Mouse (Mus musculus): ENCODE measurements around the gene Slc23a2. TPM values are rescaled to one million over a fixed set of nuclear protein-coding genes. Genes with fewer than 3 reads are reported as not detected.
A peak's percentile ranks its signal among the peaks of the same experiment; 100 is the strongest.

Slc23a2 gene
- polyA plus RNA-seq, 1 experiment from 2014 or later = 7.7 TPM

DNA sequence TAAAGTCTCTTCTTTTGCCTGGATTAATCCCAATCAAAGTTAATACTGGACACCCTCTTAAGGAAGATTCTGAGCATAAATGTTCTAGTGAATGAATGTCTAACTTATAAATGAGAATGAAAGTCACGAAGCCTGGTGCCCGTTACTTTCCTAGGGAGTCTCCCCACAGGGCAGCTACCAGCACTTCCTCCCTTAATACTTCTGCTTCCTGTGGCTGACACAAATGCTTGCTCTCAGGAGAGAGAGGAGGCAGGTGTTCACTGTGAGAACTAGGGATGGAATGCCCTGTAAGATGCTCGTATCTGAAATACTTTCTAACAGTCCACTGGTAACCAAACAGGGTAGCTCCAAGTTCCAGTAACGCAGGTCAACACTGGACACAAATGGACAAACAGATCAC lies 91.1 kb downstream of the Slc23a2 start:
- Histone ChIP-seq H3K27me3 (ENCODE audit: control insufficient read depth, insufficient read depth, low read length) (no peaks in the 10 kb centered on the region), H3K4me2 (ENCODE audit: low read depth, low read length) (no peak overlapping the region), H3K4me1 (ENCODE audit: control insufficient read depth, insufficient read depth, low read length) (no peaks in the 10 kb centered on the region), H3K36me3 (replicated peaks; ENCODE audit: control insufficient read depth, insufficient read depth, low read depth, low read length) (no peaks in the 10 kb centered on the region), H3K9me3 (replicated peaks; ENCODE audit: control insufficient read depth, low read length) (no peaks in the 10 kb centered on the region), H3K9ac (replicated peaks; ENCODE audit: low read length) (no peak overlapping the region), H3K4me3 (ENCODE audit: low read depth, low read length) (no peak overlapping the region), H3K27ac (replicated peaks; ENCODE audit: low read depth, low read length) (no peak overlapping the region)
- 87% methylated on average over 4 of the region's 4 CpGs for WGBS
- ATAC-seq (replicated peaks; ENCODE audit: insufficient number of reproducible peaks, low FRiP score, low TSS enrichment, low read depth) (no peak), DNase-seq (ENCODE audit: low spot score) (no peak)

DNA sequence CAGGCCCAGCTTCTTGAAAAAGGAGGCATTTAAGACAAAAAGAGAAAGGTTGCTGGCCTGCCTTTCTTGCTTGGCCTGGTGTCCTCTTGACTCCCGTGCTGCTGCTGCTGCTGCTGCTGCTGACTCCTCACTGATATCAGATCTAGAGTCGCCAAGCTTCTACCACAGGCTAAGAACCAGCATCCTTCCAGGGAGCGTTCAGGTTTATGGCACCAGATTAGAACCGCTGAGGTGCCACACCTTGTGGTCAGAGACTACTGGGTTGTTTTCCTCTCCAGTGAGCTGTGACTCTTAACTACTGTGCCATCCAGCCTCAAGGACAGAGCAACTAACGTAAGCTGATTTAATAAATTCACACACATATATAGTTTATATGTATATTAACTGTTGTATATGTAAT lies 93.1 kb downstream of the Slc23a2 start:
- Histone ChIP-seq H3K9me3 (replicated peaks; ENCODE audit: control insufficient read depth, low read length) (no peaks in the 10 kb centered on the region), H3K36me3 (replicated peaks; ENCODE audit: control insufficient read depth, insufficient read depth, low read depth, low read length) (no peaks in the 10 kb centered on the region), H3K27ac (replicated peaks; ENCODE audit: low read depth, low read length) (no peak overlapping the region), H3K4me3 (ENCODE audit: low read depth, low read length) (no peak overlapping the region), H3K27me3 (ENCODE audit: control insufficient read depth, insufficient read depth, low read length) (no peaks in the 10 kb centered on the region), H3K4me2 (ENCODE audit: low read depth, low read length) (no peak overlapping the region), H3K4me1 (ENCODE audit: control insufficient read depth, insufficient read depth, low read length) (no peaks in the 10 kb centered on the region), H3K9ac (replicated peaks; ENCODE audit: low read length) (no peak overlapping the region)
- no peak for DNase-seq (ENCODE audit: low spot score)
- WGBS = 89% methylated on average over 5 of the region's 5 CpGs
- no peak for ATAC-seq (replicated peaks; ENCODE audit: insufficient number of reproducible peaks, low FRiP score, low TSS enrichment, low read depth)

DNA sequence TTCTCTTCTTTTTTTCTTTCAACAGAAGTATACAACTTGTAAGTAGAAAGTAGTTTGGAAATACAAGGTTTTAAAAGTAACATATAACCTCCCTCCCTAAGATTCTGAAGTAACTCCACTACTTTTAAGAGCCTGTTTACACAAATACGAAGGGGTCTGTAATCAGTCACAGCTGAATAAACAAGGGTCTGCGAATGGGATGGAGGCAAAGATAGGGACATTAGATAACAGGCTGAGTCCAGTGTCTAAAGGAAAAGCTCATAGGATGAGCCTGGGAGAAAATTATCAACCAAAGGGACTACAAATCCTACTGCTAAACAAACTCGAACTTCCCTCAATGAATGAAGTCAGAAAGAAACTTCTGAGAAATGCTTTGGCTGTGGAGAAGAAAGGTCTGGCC lies 95.0 kb downstream of the Slc23a2 start:
- H3K4me2 ChIP-seq (ENCODE audit: low read depth, low read length) = no peak overlapping the region
- H3K4me3 ChIP-seq (ENCODE audit: low read depth, low read length) = no peak overlapping the region
- WGBS = 23% methylated on average over 3 of the region's 3 CpGs
- H3K9ac ChIP-seq (replicated peaks; ENCODE audit: low read length) = no peak overlapping the region
- H3K36me3 ChIP-seq (replicated peaks; ENCODE audit: control insufficient read depth, insufficient read depth, low read depth, low read length) = no peaks in the 10 kb centered on the region
- H3K9me3 ChIP-seq (replicated peaks; ENCODE audit: control insufficient read depth, low read length) = no peaks in the 10 kb centered on the region
- H3K27ac ChIP-seq (replicated peaks; ENCODE audit: low read depth, low read length) = no peak overlapping the region
- DNase-seq (ENCODE audit: low spot score) = peak; percentile 52
- H3K27me3 ChIP-seq (ENCODE audit: control insufficient read depth, insufficient read depth, low read length) = no peaks in the 10 kb centered on the region
- ATAC-seq (replicated peaks; ENCODE audit: insufficient number of reproducible peaks, low FRiP score, low TSS enrichment, low read depth) = no peak
- no peaks in the 10 kb centered on the region for H3K4me1 ChIP-seq (ENCODE audit: control insufficient read depth, insufficient read depth, low read length)

DNA sequence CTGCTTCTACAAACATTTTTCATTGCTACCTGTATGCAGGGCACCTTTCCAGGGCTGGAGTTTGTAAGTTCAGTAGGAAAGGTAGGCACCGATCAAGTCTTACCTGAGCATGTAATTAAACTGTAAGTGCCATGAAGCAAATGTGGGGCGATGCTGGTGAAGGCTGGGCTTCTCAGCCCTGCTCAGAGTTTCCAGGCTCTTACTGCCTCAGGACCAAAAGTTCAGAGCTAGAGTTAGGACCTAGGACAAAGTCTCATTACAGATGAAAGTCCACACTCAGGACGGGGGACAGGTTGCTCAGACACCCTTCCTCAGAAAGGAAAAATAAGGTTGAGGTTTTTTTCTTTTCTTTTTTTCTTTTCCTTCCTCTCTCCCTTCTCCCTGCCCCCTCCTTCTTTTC lies 95.4 kb downstream of the Slc23a2 start:
- DNase-seq (ENCODE audit: low spot score) = no peak
- ATAC-seq (replicated peaks; ENCODE audit: insufficient number of reproducible peaks, low FRiP score, low TSS enrichment, low read depth) = no peak
- no peak overlapping the region for H3K9ac ChIP-seq (replicated peaks; ENCODE audit: low read length)
- no peaks in the 10 kb centered on the region for H3K36me3 ChIP-seq (replicated peaks; ENCODE audit: control insufficient read depth, insufficient read depth, low read depth, low read length)
- H3K4me2 ChIP-seq (ENCODE audit: low read depth, low read length) = no peak overlapping the region
- 52% methylated on average over 3 of the region's 3 CpGs for WGBS
- no peaks in the 10 kb centered on the region for H3K9me3 ChIP-seq (replicated peaks; ENCODE audit: control insufficient read depth, low read length)
- no peak overlapping the region for H3K4me3 ChIP-seq (ENCODE audit: low read depth, low read length)
- no peak overlapping the region for H3K27ac ChIP-seq (replicated peaks; ENCODE audit: low read depth, low read length)
- no peaks in the 10 kb centered on the region for H3K4me1 ChIP-seq (ENCODE audit: control insufficient read depth, insufficient read depth, low read length)
- H3K27me3 ChIP-seq (ENCODE audit: control insufficient read depth, insufficient read depth, low read length) = no peaks in the 10 kb centered on the region

DNA sequence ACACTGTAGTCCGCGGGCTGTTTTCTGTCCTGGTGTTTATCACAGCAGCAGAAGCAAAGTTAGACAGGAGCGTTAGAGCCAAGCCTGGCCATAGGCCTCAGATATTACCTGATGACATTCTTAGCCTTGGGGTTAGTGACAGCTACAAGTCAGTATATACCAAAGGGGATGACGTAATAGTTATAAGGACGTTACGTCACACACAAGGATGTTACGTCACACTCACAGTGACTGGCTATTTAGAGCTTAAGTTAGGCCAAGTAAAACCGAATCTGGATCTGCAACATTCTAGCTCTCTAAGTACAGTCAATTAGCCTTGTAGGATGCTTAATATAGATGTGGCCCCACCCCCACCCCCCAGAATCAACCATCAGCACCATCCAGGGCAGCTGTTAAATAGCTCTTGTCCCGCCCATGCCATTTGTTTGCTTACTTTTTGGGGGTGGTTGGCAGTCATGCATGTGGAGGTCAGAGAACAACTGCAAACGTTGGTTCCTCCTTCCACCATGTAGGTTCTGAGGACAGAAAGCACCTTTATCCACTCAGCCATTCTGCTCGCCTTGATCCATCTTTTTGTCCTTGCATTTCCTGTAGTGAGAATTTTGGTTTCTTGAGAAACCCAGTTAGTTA lies 96.7 kb downstream of the Slc23a2 start:
- Histone ChIP-seq H3K36me3 (replicated peaks; ENCODE audit: control insufficient read depth, insufficient read depth, low read depth, low read length) (no peaks in the 10 kb centered on the region), H3K4me3 (ENCODE audit: low read depth, low read length) (no peak overlapping the region), H3K27me3 (ENCODE audit: control insufficient read depth, insufficient read depth, low read length) (no peaks in the 10 kb centered on the region), H3K4me1 (ENCODE audit: control insufficient read depth, insufficient read depth, low read length) (no peaks in the 10 kb centered on the region), H3K9ac (replicated peaks; ENCODE audit: low read length) (no peak overlapping the region), H3K4me2 (ENCODE audit: low read depth, low read length) (no peak overlapping the region), H3K9me3 (replicated peaks; ENCODE audit: control insufficient read depth, low read length) (no peaks in the 10 kb centered on the region), H3K27ac (replicated peaks; ENCODE audit: low read depth, low read length) (no peak overlapping the region)
- DNase-seq (ENCODE audit: low spot score) (no peak), ATAC-seq (replicated peaks; ENCODE audit: insufficient number of reproducible peaks, low FRiP score, low TSS enrichment, low read depth) (no peak)
- WGBS = 78% methylated on average over 11 of the region's 11 CpGs

DNA sequence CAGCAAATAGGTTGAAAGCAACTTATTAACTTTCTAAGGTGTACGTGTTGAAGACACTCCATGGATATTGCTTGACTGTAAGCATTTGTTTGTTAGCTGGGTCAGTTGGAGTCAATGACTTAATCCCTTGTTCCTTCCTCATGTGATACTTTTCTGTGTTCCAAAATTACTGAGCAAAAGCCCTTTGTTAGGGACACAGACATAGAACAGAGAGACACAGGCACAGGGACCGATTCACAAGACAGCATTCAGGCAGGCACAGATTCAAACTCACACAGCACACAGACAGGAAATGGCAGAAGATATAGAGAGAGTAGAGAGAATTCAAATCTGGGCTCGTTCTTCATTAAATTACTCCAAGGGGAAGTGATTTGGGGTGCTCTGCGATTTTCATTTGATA lies 97.5 kb downstream of the Slc23a2 start:
- WGBS = 72% methylated on average over 4 of the region's 4 CpGs
- Histone ChIP-seq H3K9me3 (replicated peaks; ENCODE audit: control insufficient read depth, low read length) (no peaks in the 10 kb centered on the region), H3K27me3 (ENCODE audit: control insufficient read depth, insufficient read depth, low read length) (no peaks in the 10 kb centered on the region), H3K9ac (replicated peaks; ENCODE audit: low read length) (no peak overlapping the region), H3K4me1 (ENCODE audit: control insufficient read depth, insufficient read depth, low read length) (no peaks in the 10 kb centered on the region; the same call in 1 of the 2 replicates), H3K36me3 (replicated peaks; ENCODE audit: control insufficient read depth, insufficient read depth, low read depth, low read length) (no peaks in the 10 kb centered on the region), H3K4me2 (ENCODE audit: low read depth, low read length) (no peak overlapping the region), H3K4me3 (ENCODE audit: low read depth, low read length) (no peak overlapping the region), H3K27ac (replicated peaks; ENCODE audit: low read depth, low read length) (no peak overlapping the region)
- no peak for ATAC-seq (replicated peaks; ENCODE audit: insufficient number of reproducible peaks, low FRiP score, low TSS enrichment, low read depth)
- no peak for DNase-seq (ENCODE audit: low spot score)

DNA sequence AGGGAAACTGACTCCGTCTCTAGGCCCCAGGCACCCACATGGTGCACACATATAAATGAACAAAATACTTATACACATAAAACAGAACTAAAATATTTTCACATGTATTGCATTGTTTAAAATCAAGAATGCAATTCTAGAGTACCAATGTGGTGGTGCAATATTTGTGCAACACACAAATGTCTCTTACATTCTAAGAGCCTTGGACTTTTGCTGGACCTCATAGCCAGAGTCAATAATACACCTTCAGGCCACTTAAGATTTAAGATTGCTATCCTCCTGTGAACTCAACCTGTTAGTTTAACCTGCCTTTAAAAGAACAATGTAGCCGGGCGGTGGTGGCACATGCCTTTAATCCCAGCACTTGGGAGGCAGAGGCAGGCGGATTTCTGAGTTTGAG lies 98.2 kb downstream of the Slc23a2 start:
- no peaks in the 10 kb centered on the region for H3K36me3 ChIP-seq (replicated peaks; ENCODE audit: control insufficient read depth, insufficient read depth, low read depth, low read length)
- ATAC-seq (replicated peaks; ENCODE audit: insufficient number of reproducible peaks, low FRiP score, low TSS enrichment, low read depth) (no peak), DNase-seq (ENCODE audit: low spot score) (no peak)
- H3K27ac ChIP-seq (replicated peaks; ENCODE audit: low read depth, low read length) = no peak overlapping the region
- WGBS = 88% methylated on average over 4 of the region's 4 CpGs
- H3K4me2 ChIP-seq (ENCODE audit: low read depth, low read length) = no peak overlapping the region
- no peaks in the 10 kb centered on the region for H3K9me3 ChIP-seq (replicated peaks; ENCODE audit: control insufficient read depth, low read length)
- no peak overlapping the region for H3K4me3 ChIP-seq (ENCODE audit: low read depth, low read length)
- no peaks in the 10 kb centered on the region; the same call in 1 of the 2 replicates for H3K4me1 ChIP-seq (ENCODE audit: control insufficient read depth, insufficient read depth, low read length)
- H3K9ac ChIP-seq (replicated peaks; ENCODE audit: low read length) = no peak overlapping the region
- no peaks in the 10 kb centered on the region for H3K27me3 ChIP-seq (ENCODE audit: control insufficient read depth, insufficient read depth, low read length)

DNA sequence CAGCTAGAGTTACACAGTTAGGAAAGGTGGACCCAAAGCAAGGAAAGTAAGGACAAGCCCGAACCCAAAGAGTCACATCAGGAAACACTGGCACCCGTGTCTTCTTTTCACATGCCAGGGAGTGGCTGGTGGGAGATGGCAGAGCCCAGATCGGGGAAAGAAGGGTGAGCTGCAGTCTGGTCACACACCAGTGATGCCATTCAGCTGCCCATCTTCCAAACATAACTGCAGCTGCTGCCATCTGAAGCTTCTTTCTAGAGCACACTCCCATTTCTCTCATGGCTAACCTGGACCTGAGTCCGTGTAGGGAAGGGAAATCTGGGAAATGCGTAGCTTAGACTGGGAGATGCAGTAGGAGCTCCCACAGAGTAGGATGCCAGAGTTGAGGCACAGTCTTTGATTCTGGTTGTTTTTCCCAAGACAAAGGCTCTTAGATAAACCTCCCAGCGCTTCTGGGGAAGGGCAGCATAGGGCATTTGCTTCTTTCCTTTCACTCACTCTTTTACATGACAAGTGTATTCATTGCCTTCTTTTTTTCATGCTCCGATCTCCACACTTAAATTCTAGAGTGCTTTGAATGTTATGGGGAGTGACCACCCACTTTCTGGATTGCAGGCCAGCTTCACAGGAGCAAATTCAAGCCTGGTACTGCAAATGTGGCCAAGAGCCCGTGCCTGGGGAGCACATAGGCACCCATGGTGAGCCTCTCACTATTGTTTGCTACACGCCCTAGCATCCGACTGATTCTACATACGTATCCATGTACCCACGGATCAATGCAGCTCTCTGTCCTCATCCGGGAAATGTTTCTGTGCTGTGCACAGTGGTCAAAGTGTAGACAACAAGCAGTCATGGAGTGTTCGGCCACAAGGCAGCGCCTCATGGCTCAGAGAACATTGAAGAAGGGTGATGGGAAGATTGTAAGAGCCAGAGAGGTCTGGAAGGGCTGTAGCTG lies 100.3 kb downstream of the Slc23a2 start:
- DNase-seq (ENCODE audit: low spot score) = no peak
- no peaks in the 10 kb centered on the region for H3K9me3 ChIP-seq (replicated peaks; ENCODE audit: control insufficient read depth, low read length)

More for the DNA sequence above, 100.3 kb downstream of the Slc23a2 start:
- Histone ChIP-seq H3K36me3 (replicated peaks; ENCODE audit: control insufficient read depth, insufficient read depth, low read depth, low read length) (no peaks in the 10 kb centered on the region), H3K4me2 (ENCODE audit: low read depth, low read length) (no peak overlapping the region), H3K4me1 (ENCODE audit: control insufficient read depth, insufficient read depth, low read length) (no peaks in the 10 kb centered on the region; the same call in 1 of the 2 replicates), H3K27me3 (ENCODE audit: control insufficient read depth, insufficient read depth, low read length) (no peaks in the 10 kb centered on the region), H3K27ac (replicated peaks; ENCODE audit: low read depth, low read length) (no peak overlapping the region), H3K4me3 (ENCODE audit: low read depth, low read length) (no peak overlapping the region), H3K9ac (replicated peaks; ENCODE audit: low read length) (no peak overlapping the region)
- WGBS = 70% methylated on average over 15 of the region's 15 CpGs
- ATAC-seq (replicated peaks; ENCODE audit: insufficient number of reproducible peaks, low FRiP score, low TSS enrichment, low read depth) = no peak

Measured in embryonic facial prominence, embryonic 11.5 days (tissue).